Mouse (Mus musculus) C2C12 (cell line): ENCODE results near the gene Rabac1. TPM values are rescaled to one million over a fixed set of nuclear protein-coding genes. Genes with fewer than 3 reads are reported as not detected.
A peak's percentile ranks its signal among the peaks of the same experiment; 100 is the strongest.

ENCODE experiments used
- H3K27me3 ChIP-seq: one replicate; pipeline ENCODE4 v1.6.1; 2011; ENCODE audit not compliant: control insufficient read depth, insufficient read depth, insufficient read length
- H3K36me3 ChIP-seq: one replicate; pipeline ENCODE4 v1.6.1; 2011; ENCODE audit not compliant: control insufficient read depth, insufficient read depth
- H3K4me3 ChIP-seq: one replicate; pipeline ENCODE4 v1.5.1; 2011; ENCODE audit warnings: mild to moderate bottlenecking, control low read depth; ENCODE audit not compliant: poor library complexity, insufficient read depth, severe bottlenecking
- H3K79me2 ChIP-seq: one replicate; pipeline ENCODE4 v1.6.1; 2011; ENCODE audit not compliant: control insufficient read depth, insufficient read depth
- H3K79me3 ChIP-seq: one replicate; pipeline ENCODE4 v1.6.1; 2011; ENCODE audit warnings: low read depth, control low read depth
- H3ac ChIP-seq: one replicate; pipeline ENCODE3; 2011; ENCODE audit warnings: low read depth; ENCODE audit not compliant: control insufficient read depth, insufficient read length
- CEBPB ChIP-seq: IDR thresholded peaks from one replicate; pipeline ENCODE4 v1.6.1; 2011; ENCODE audit warnings: low read depth, mild to moderate bottlenecking, control low read depth, moderate library complexity
- CTCF ChIP-seq: IDR thresholded peaks from one replicate; pipeline ENCODE4 v1.5.1; 2011; ENCODE audit not compliant: control insufficient read depth, insufficient read depth, insufficient read length
- FOSL1 ChIP-seq: IDR thresholded peaks from one replicate; pipeline ENCODE4 v1.8.0; 2011; ENCODE audit warnings: mild to moderate bottlenecking, low read length; ENCODE audit not compliant: poor library complexity, insufficient read depth, severe bottlenecking
- MAX ChIP-seq: IDR thresholded peaks from one replicate; pipeline ENCODE4 v1.6.1; 2011; ENCODE audit warnings: mild to moderate bottlenecking, control low read depth
- MYOD1 ChIP-seq: IDR thresholded peaks from one replicate; pipeline ENCODE4 v1.6.1; 2011; ENCODE audit warnings: low read depth; ENCODE audit not compliant: control insufficient read depth, insufficient read length
- MYOG ChIP-seq: IDR thresholded peaks from one replicate; pipeline ENCODE4 v1.6.1; 2011; ENCODE audit not compliant: control insufficient read depth, insufficient read length; ENCODE audit errors: extremely low read depth
- USF1 ChIP-seq: IDR thresholded peaks from one replicate; pipeline ENCODE4 v1.6.1; 2011; ENCODE audit warnings: low read depth, mild to moderate bottlenecking, control low read depth, moderate library complexity
- polyA plus RNA-seq: library from polyadenylated mRNA; unstranded; fragments of >200 nt; fragmentation: generic; extraction: Trizol; gene quantifications from one replicate; pipeline ENCODE4 v1.2.1, GENCODE M21; 2012; ENCODE audit warnings: missing spikeins

Rabac1 gene
- polyA plus RNA-seq, 1 experiment = 208 TPM

- Histone ChIP-seq H3K79me2 (no peaks in the 10 kb centered on the region), H3K27me3 (peaks cover 42% of the 10 kb centered on the region), H3K36me3 (no peaks in the 10 kb centered on the region), H3K79me3 (no peaks in the 10 kb centered on the region), H3ac (no peak overlapping the region), H3K4me3 (no peak overlapping the region)
- no peak for TF ChIP-seq CEBPB
- no peak for TF ChIP-seq CTCF
- TF ChIP-seq MYOG = no peak
- no peak for TF ChIP-seq USF1
- TF ChIP-seq MYOD1 = no peak
- no peak for TF ChIP-seq FOSL1
- TF ChIP-seq MAX = no peak
Measured at GRCm38 (mm10) chr7:25007609-25008374, 35.2 kb upstream of the Rabac1 start.

GRCm38 (mm10) chr7:25006586-25007364, 34.2 kb upstream of the Rabac1 start:
- Histone ChIP-seq H3K27me3 (peaks cover 43% of the 10 kb centered on the region), H3K36me3 (no peaks in the 10 kb centered on the region), H3K4me3 (no peak overlapping the region), H3ac (no peak overlapping the region), H3K79me2 (no peaks in the 10 kb centered on the region), H3K79me3 (no peaks in the 10 kb centered on the region)
- TF ChIP-seq CEBPB = peak; percentile 64
- TF ChIP-seq MYOG = no peak

GRCm38 (mm10) chr7:25006171-25006570, 33.6 kb upstream of the Rabac1 start:
- no peak for TF ChIP-seq MYOG
- no peak for TF ChIP-seq USF1
- TF ChIP-seq CTCF = no peak
- Histone ChIP-seq H3K79me3 (no peaks in the 10 kb centered on the region), H3ac (no peak overlapping the region), H3K4me3 (no peak overlapping the region), H3K79me2 (no peaks in the 10 kb centered on the region), H3K36me3 (no peaks in the 10 kb centered on the region), H3K27me3 (peaks cover 43% of the 10 kb centered on the region)

GRCm38 (mm10) chr7:25005421-25006065, 33.0 kb upstream of the Rabac1 start, which contains the start of gene Atp1a3:
Atp1a3 (minus strand) TSS chr7:25005958.
- H3K79me2 ChIP-seq = no peaks in the 10 kb centered on the region
- peaks cover 43% of the 10 kb centered on the region for H3K27me3 ChIP-seq
- no peaks in the 10 kb centered on the region for H3K36me3 ChIP-seq
- no peak for TF ChIP-seq FOSL1
- no peak for TF ChIP-seq CTCF
- TF ChIP-seq USF1 = no peak
- no peak for TF ChIP-seq MAX
- no peak for TF ChIP-seq CEBPB
- TF ChIP-seq MYOG = no peak
- TF ChIP-seq MYOD1 = no peak
- H3ac ChIP-seq = no peak within 1 kb of the TSS
- no peak within 1 kb of the TSS for H3K4me3 ChIP-seq
- no peaks in the 10 kb centered on the region for H3K79me3 ChIP-seq

- TF ChIP-seq CTCF = no peak
- no peak for TF ChIP-seq CEBPB
- no peak for TF ChIP-seq MYOD1
- TF ChIP-seq MAX = no peak
Measured at GRCm38 (mm10) chr7:25004806-25005205, 32.3 kb upstream of the Rabac1 start.

GRCm38 (mm10) chr7:25003820-25004388, 31.4 kb upstream of the Rabac1 start:
- H3K79me2 ChIP-seq = no peaks in the 10 kb centered on the region
- H3K4me3 ChIP-seq = no peak overlapping the region
- H3K36me3 ChIP-seq = no peaks in the 10 kb centered on the region
- TF ChIP-seq MYOG (no peak), FOSL1 (no peak), CEBPB (no peak)
- H3K79me3 ChIP-seq = no peaks in the 10 kb centered on the region
- no peak overlapping the region for H3ac ChIP-seq
- peaks cover 43% of the 10 kb centered on the region for H3K27me3 ChIP-seq

More at GRCm38 (mm10) chr7:25004806-25005205, 32.3 kb upstream of the Rabac1 start:
- no peak overlapping the region for H3K4me3 ChIP-seq
- no peak overlapping the region for H3ac ChIP-seq
- H3K79me3 ChIP-seq = no peaks in the 10 kb centered on the region
- peaks cover 43% of the 10 kb centered on the region for H3K27me3 ChIP-seq
- H3K79me2 ChIP-seq = no peaks in the 10 kb centered on the region
- no peaks in the 10 kb centered on the region for H3K36me3 ChIP-seq
